Mouse (Mus musculus) embryonic fibroblast, embryonic 13.5 days (primary cell): ENCODE data around the gene Prep.

Experiments
- CTCF ChIP-seq: IDR thresholded peaks from 2 replicates; pipeline ENCODE4 v1.5.1; 2011; ENCODE audit warnings: mild to moderate bottlenecking, control low read depth, low read length, moderate library complexity, borderline replicate concordance; ENCODE audit not compliant: insufficient read depth
- POLR2A ChIP-seq: IDR thresholded peaks from 2 replicates; pipeline ENCODE4 v1.6.1; 2011; ENCODE audit warnings: low read depth, mild to moderate bottlenecking, control low read depth, low read length, moderate library complexity

- TF ChIP-seq CTCF (no peak), POLR2A (no peak)
These were observed 49.7 kb upstream of the Prep start for GRCm38 (mm10) chr10:45017352-45017751.
